Mouse (Mus musculus): ENCODE results near the gene Tmc3. TPM values are rescaled to one million over a fixed set of nuclear protein-coding genes. Genes with fewer than 3 reads are reported as not detected.

The Tmc3 gene
- polyA plus RNA-seq, 2 experiments, result 0.96 to 1.5 TPM

GRCm38 (mm10) chr7:83554477-83554876 lies 30.2 kb upstream of the Tmc3 start:
- ATAC-seq (ENCODE audit: low FRiP score, low read depth) (no peak), DNase-seq (ENCODE audit: low spot score) (no peak)
- no peak overlapping the region for H3K9ac ChIP-seq (ENCODE audit: low read depth, low read length, severe bottlenecking)
- TF ChIP-seq POLR2A (IDR thresholded peaks at IDR 0.05; ENCODE audit: borderline replicate concordance, extremely low read depth, insufficient read depth, insufficient read length), result no peak
- H3K27me3 ChIP-seq (ENCODE audit: control insufficient read depth, insufficient read depth, low read length), result no peaks in the 10 kb centered on the region
- 80% methylated on average over 6 of the region's 6 CpGs for WGBS
- peaks cover 4% of the 10 kb centered on the region for H3K4me1 ChIP-seq (ENCODE audit: control insufficient read depth, insufficient read depth, low read length)
- no peak overlapping the region for H3K27ac ChIP-seq (replicated peaks; ENCODE audit: low read depth, low read length)
- no peaks in the 10 kb centered on the region for H3K36me3 ChIP-seq (ENCODE audit: control insufficient read depth, insufficient read depth, low read length)
- no peaks in the 10 kb centered on the region for H3K9me3 ChIP-seq (ENCODE audit: control insufficient read depth, low read length)
- H3K4me2 ChIP-seq (replicated peaks; ENCODE audit: low read depth, low read length, severe bottlenecking), result no peak overlapping the region
- no peak overlapping the region for H3K4me3 ChIP-seq (replicated peaks; ENCODE audit: low read length)

GRCm38 (mm10) chr7:83556488-83556887 lies 28.2 kb upstream of the Tmc3 start:
- 70% methylated on average over 2 of the region's 2 CpGs for WGBS
- TF ChIP-seq POLR2A (IDR thresholded peaks at IDR 0.05; ENCODE audit: borderline replicate concordance, extremely low read depth, insufficient read depth, insufficient read length), result no peak
- Histone ChIP-seq H3K27me3 (ENCODE audit: control insufficient read depth, insufficient read depth, low read length) (no peaks in the 10 kb centered on the region), H3K9ac (ENCODE audit: low read depth, low read length, severe bottlenecking) (no peak overlapping the region), H3K27ac (replicated peaks; ENCODE audit: low read depth, low read length) (no peak overlapping the region), H3K4me1 (ENCODE audit: control insufficient read depth, insufficient read depth, low read length) (no peaks in the 10 kb centered on the region), H3K4me2 (replicated peaks; ENCODE audit: low read depth, low read length, severe bottlenecking) (no peak overlapping the region), H3K4me3 (replicated peaks; ENCODE audit: low read length) (no peak overlapping the region), H3K36me3 (ENCODE audit: control insufficient read depth, insufficient read depth, low read length) (no peaks in the 10 kb centered on the region), H3K9me3 (ENCODE audit: control insufficient read depth, low read length) (no peaks in the 10 kb centered on the region)
- DNase-seq (ENCODE audit: low spot score) (no peak), ATAC-seq (ENCODE audit: low FRiP score, low read depth) (no peak)

GRCm38 (mm10) chr7:83558741-83559280 lies 25.9 kb upstream of the Tmc3 start:
- Histone ChIP-seq H3K9ac (ENCODE audit: low read depth, low read length, severe bottlenecking) (no peak overlapping the region), H3K9me3 (ENCODE audit: control insufficient read depth, low read length) (no peaks in the 10 kb centered on the region), H3K4me1 (ENCODE audit: control insufficient read depth, insufficient read depth, low read length) (no peaks in the 10 kb centered on the region), H3K27ac (replicated peaks; ENCODE audit: low read depth, low read length) (no peak overlapping the region), H3K27me3 (ENCODE audit: control insufficient read depth, insufficient read depth, low read length) (no peaks in the 10 kb centered on the region), H3K36me3 (ENCODE audit: control insufficient read depth, insufficient read depth, low read length) (no peaks in the 10 kb centered on the region), H3K4me2 (replicated peaks; ENCODE audit: low read depth, low read length, severe bottlenecking) (no peak overlapping the region), H3K4me3 (replicated peaks; ENCODE audit: low read length) (no peak overlapping the region)
- no peak for TF ChIP-seq POLR2A (IDR thresholded peaks at IDR 0.05; ENCODE audit: borderline replicate concordance, extremely low read depth, insufficient read depth, insufficient read length)
- DNase-seq (ENCODE audit: low spot score) (no peak), ATAC-seq (ENCODE audit: low FRiP score, low read depth) (no peak)
- WGBS, result 59% methylated on average over 5 of the region's 5 CpGs

GRCm38 (mm10) chr7:83559495-83559894 lies 25.2 kb upstream of the Tmc3 start:
- no peak for TF ChIP-seq POLR2A (IDR thresholded peaks at IDR 0.05; ENCODE audit: borderline replicate concordance, extremely low read depth, insufficient read depth, insufficient read length)
- Histone ChIP-seq H3K4me3 (replicated peaks; ENCODE audit: low read length) (no peak overlapping the region), H3K36me3 (ENCODE audit: control insufficient read depth, insufficient read depth, low read length) (no peaks in the 10 kb centered on the region), H3K9me3 (ENCODE audit: control insufficient read depth, low read length) (no peaks in the 10 kb centered on the region), H3K27ac (replicated peaks; ENCODE audit: low read depth, low read length) (no peak overlapping the region), H3K4me2 (replicated peaks; ENCODE audit: low read depth, low read length, severe bottlenecking) (no peak overlapping the region), H3K4me1 (ENCODE audit: control insufficient read depth, insufficient read depth, low read length) (no peaks in the 10 kb centered on the region), H3K27me3 (ENCODE audit: control insufficient read depth, insufficient read depth, low read length) (no peaks in the 10 kb centered on the region), H3K9ac (ENCODE audit: low read depth, low read length, severe bottlenecking) (no peak overlapping the region)
- 79% methylated on average over 3 of the region's 3 CpGs for WGBS
- ATAC-seq (ENCODE audit: low FRiP score, low read depth) (no peak), DNase-seq (ENCODE audit: low spot score) (no peak)

GRCm38 (mm10) chr7:83561849-83562248 lies 22.9 kb upstream of the Tmc3 start:
- WGBS, result 59% methylated on average over 3 of the region's 3 CpGs

More at GRCm38 (mm10) chr7:83561849-83562248, 22.9 kb upstream of the Tmc3 start:
- DNase-seq (ENCODE audit: low spot score), result no peak
- ATAC-seq (ENCODE audit: low FRiP score, low read depth), result no peak
- Histone ChIP-seq H3K27ac (replicated peaks; ENCODE audit: low read depth, low read length) (no peak overlapping the region), H3K4me1 (ENCODE audit: control insufficient read depth, insufficient read depth, low read length) (no peaks in the 10 kb centered on the region), H3K4me2 (replicated peaks; ENCODE audit: low read depth, low read length, severe bottlenecking) (no peak overlapping the region), H3K9ac (ENCODE audit: low read depth, low read length, severe bottlenecking) (no peak overlapping the region), H3K4me3 (replicated peaks; ENCODE audit: low read length) (no peak overlapping the region), H3K9me3 (ENCODE audit: control insufficient read depth, low read length) (no peaks in the 10 kb centered on the region), H3K36me3 (ENCODE audit: control insufficient read depth, insufficient read depth, low read length) (no peaks in the 10 kb centered on the region), H3K27me3 (ENCODE audit: control insufficient read depth, insufficient read depth, low read length) (no peaks in the 10 kb centered on the region)
- TF ChIP-seq POLR2A (IDR thresholded peaks at IDR 0.05; ENCODE audit: borderline replicate concordance, extremely low read depth, insufficient read depth, insufficient read length), result no peak

Measured in limb, embryonic 14.5 days (tissue).